Mouse (Mus musculus) hindbrain, postnatal 0 days (tissue): ENCODE results near the gene A030005K14Rik. TPM values are rescaled to one million over a fixed set of nuclear protein-coding genes. Genes with fewer than 3 reads are reported as not detected.

ENCODE experiments used
- ATAC-seq: fragments of 200-750 bp; cut with Nextera tagmentation; 2 replicates; pipeline ENCODE4 v1.8.0; 2017; ENCODE audit warnings: mild to moderate bottlenecking, moderate TSS enrichment, moderate library complexity
- DNase-seq: peaks from one replicate; pipeline ENCODE4 v3.0.0-alpha.2; 2015; ENCODE audit warnings: low spot score
- H3K27ac ChIP-seq: fragments of 300-500 bp; sonication (generic); 2 replicates; pipeline ENCODE4 v1.5.1; 2014; ENCODE audit warnings: mild to moderate bottlenecking
- H3K27me3 ChIP-seq: fragments of 300-500 bp; sonication (generic); 2 replicates; pipeline ENCODE4 v1.6.1; 2014; ENCODE audit warnings: low read length, mixed read lengths; ENCODE audit not compliant: insufficient read depth
- H3K36me3 ChIP-seq: fragments of 300-500 bp; sonication (generic); 2 replicates; pipeline ENCODE4 v1.6.1; 2014; ENCODE audit warnings: low read length, mixed read lengths; ENCODE audit not compliant: insufficient read depth
- H3K4me1 ChIP-seq: fragments of 300-500 bp; sonication (generic); 2 replicates; pipeline ENCODE4 v1.6.1; 2014; ENCODE audit warnings: antibody characterized with exemption, low read length, mixed read lengths; ENCODE audit not compliant: insufficient read depth
- H3K4me2 ChIP-seq: fragments of 300-500 bp; sonication (generic); 2 replicates; pipeline ENCODE4 v1.6.1; 2014; ENCODE audit warnings: low read depth, mild to moderate bottlenecking, low read length, moderate library complexity, mixed read lengths
- H3K4me3 ChIP-seq: fragments of 300-500 bp; sonication (generic); 2 replicates; pipeline ENCODE4 v1.5.1; 2014; ENCODE audit warnings: low read length
- H3K9ac ChIP-seq: fragments of 300-500 bp; sonication (generic); replicated peaks from 2 replicates; pipeline ENCODE4 v1.6.1; 2014; ENCODE audit warnings: mild to moderate bottlenecking, low read length, moderate library complexity, mixed read lengths
- H3K9me3 ChIP-seq: fragments of 300-500 bp; sonication (generic); 2 replicates; pipeline ENCODE4 v1.6.1; 2016; ENCODE audit warnings: low read length, mixed read lengths
- CTCF ChIP-seq: IDR thresholded peaks from 2 replicates; pipeline ENCODE4 v1.5.1; 2016; ENCODE audit warnings: antibody characterized with exemption, control low read depth, low read depth
- WGBS: fragments of 180-500 bp; shearing (Covaris S2); extraction: QIAGEN DNeasy Blood & Tissue Kit; methylation state at CpG from one replicate; pipeline ENCODE4 v1.1.7; 2014; 5-methylcytosine and 5-hydroxymethylcytosine counted together
- polyA plus RNA-seq: library from polyadenylated mRNA; unstranded; fragments of >200 nt; fragmentation: Nextera tagmentation; extraction: Ambion mirVana; gene quantifications from 2 replicates; pipeline ENCODE4 v1.2.1, GENCODE M21; 2015
- total RNA-seq: library from RNA; depleted of rRNA; stranded (reverse); fragments of >200 nt; gene quantifications from 2 replicates; pipeline ENCODE4 v1.2.3, GENCODE M21; 2014; rRNA removed

Gene A030005K14Rik
- total and polyA plus RNA-seq, 2 experiments from 2014 or later: not detected

- H3K4me2 ChIP-seq: peak overlapping the region; percentile 79
- ATAC-seq: no peak
- H3K4me3 ChIP-seq: 0 out of 2 replicates have a peak overlapping the region, but pooled peaks have one; percentile 52
Measured at GRCm38 (mm10) chr1:83036892-83037667, 22.1 kb downstream of the A030005K14Rik start.

GRCm38 (mm10) chr1:83034509-83034908, 24.7 kb downstream of the A030005K14Rik start:
- 67% methylated on average over 5 of the region's 5 CpGs for WGBS
- no peak for ATAC-seq
- no peak for DNase-seq

More at GRCm38 (mm10) chr1:83036892-83037667, 22.1 kb downstream of the A030005K14Rik start:
- no peak overlapping the region for H3K27ac ChIP-seq
- H3K4me1 ChIP-seq: no peaks in the 10 kb centered on the region
- no peak overlapping the region for H3K9ac ChIP-seq
- no peaks in the 10 kb centered on the region for H3K36me3 ChIP-seq
- no peaks in the 10 kb centered on the region for H3K27me3 ChIP-seq
- no peak for TF ChIP-seq CTCF
- no peaks in the 10 kb centered on the region for H3K9me3 ChIP-seq
- no peak for DNase-seq
- 71% methylated on average over 11 of the region's 11 CpGs for WGBS

GRCm38 (mm10) chr1:83032508-83032907, 26.7 kb downstream of the A030005K14Rik start:
- no peaks in the 10 kb centered on the region for H3K9me3 ChIP-seq
- H3K9ac ChIP-seq: no peak overlapping the region
- no peak for DNase-seq
- H3K36me3 ChIP-seq: no peaks in the 10 kb centered on the region
- TF ChIP-seq CTCF: no peak
- no peak for ATAC-seq
- WGBS: 94% methylated on average over 6 of the region's 6 CpGs
- no peak overlapping the region for H3K4me3 ChIP-seq
- H3K4me1 ChIP-seq: no peaks in the 10 kb centered on the region
- no peak overlapping the region for H3K4me2 ChIP-seq
- H3K27ac ChIP-seq: no peak overlapping the region
- no peaks in the 10 kb centered on the region for H3K27me3 ChIP-seq

More at GRCm38 (mm10) chr1:83034509-83034908, 24.7 kb downstream of the A030005K14Rik start:
- no peak for TF ChIP-seq CTCF
- Histone ChIP-seq H3K4me3 (no peak overlapping the region), H3K4me1 (no peaks in the 10 kb centered on the region), H3K9ac (no peak overlapping the region), H3K4me2 (no peak overlapping the region), H3K27me3 (no peaks in the 10 kb centered on the region), H3K27ac (no peak overlapping the region), H3K9me3 (no peaks in the 10 kb centered on the region), H3K36me3 (no peaks in the 10 kb centered on the region)

GRCm38 (mm10) chr1:83031950-83032349, 27.2 kb downstream of the A030005K14Rik start:
- no peak for TF ChIP-seq CTCF
- Histone ChIP-seq H3K27me3 (no peaks in the 10 kb centered on the region), H3K4me2 (no peak overlapping the region), H3K9ac (no peak overlapping the region), H3K27ac (no peak overlapping the region), H3K9me3 (no peaks in the 10 kb centered on the region), H3K4me1 (no peaks in the 10 kb centered on the region), H3K4me3 (no peak overlapping the region), H3K36me3 (no peaks in the 10 kb centered on the region)
- DNase-seq: no peak
- 73% methylated on average over 1 of the region's 1 CpGs for WGBS
- ATAC-seq: no peak

- Histone ChIP-seq H3K4me3 (no peak overlapping the region), H3K27me3 (no peaks in the 10 kb centered on the region), H3K9me3 (no peaks in the 10 kb centered on the region), H3K27ac (no peak overlapping the region), H3K4me2 (no peak overlapping the region), H3K4me1 (no peaks in the 10 kb centered on the region), H3K9ac (no peak overlapping the region), H3K36me3 (no peaks in the 10 kb centered on the region)
- 63% methylated on average over 1 of the region's 1 CpGs for WGBS
- TF ChIP-seq CTCF: no peak
- DNase-seq (no peak), ATAC-seq (no peak)
Measured at GRCm38 (mm10) chr1:83016556-83016955, 42.6 kb downstream of the A030005K14Rik start.

- H3K4me3 ChIP-seq: no peak overlapping the region
- WGBS: 80% methylated on average over 10 of the region's 10 CpGs
- H3K27ac ChIP-seq: no peak overlapping the region
- no peaks in the 10 kb centered on the region for H3K27me3 ChIP-seq
- no peak overlapping the region for H3K4me2 ChIP-seq
- DNase-seq: no peak
- no peak overlapping the region for H3K9ac ChIP-seq
- TF ChIP-seq CTCF: no peak
- no peak for ATAC-seq
- H3K9me3 ChIP-seq: no peaks in the 10 kb centered on the region
- no peaks in the 10 kb centered on the region for H3K4me1 ChIP-seq
- H3K36me3 ChIP-seq: no peaks in the 10 kb centered on the region
Measured at GRCm38 (mm10) chr1:83015329-83015879, 43.8 kb downstream of the A030005K14Rik start.

GRCm38 (mm10) chr1:83014477-83014876, 44.7 kb downstream of the A030005K14Rik start:
- Histone ChIP-seq H3K9me3 (no peaks in the 10 kb centered on the region), H3K9ac (no peak overlapping the region), H3K4me2 (no peak overlapping the region), H3K27ac (no peak overlapping the region), H3K36me3 (no peaks in the 10 kb centered on the region), H3K4me3 (no peak overlapping the region), H3K27me3 (no peaks in the 10 kb centered on the region), H3K4me1 (no peaks in the 10 kb centered on the region)
- DNase-seq (no peak), ATAC-seq (no peak)
- 95% methylated on average over 3 of the region's 3 CpGs for WGBS
- no peak for TF ChIP-seq CTCF

Other genes starting within 250 kb of the A030005K14Rik start
- gene Agfg1, start 219.9 kb downstream of the A030005K14Rik start, total RNA-seq: 88.2 and 98.6 TPM in 2 replicates
- 20.7 TPM in 2 replicates for gene Agfg1, start 219.9 kb downstream of the A030005K14Rik start, polyA plus RNA-seq
- gene A030005L19Rik, start 146.1 kb downstream of the A030005K14Rik start, total RNA-seq: 0.97 TPM in 1 of 2 replicates, not detected in the other
- gene A030005L19Rik, start 146.1 kb downstream of the A030005K14Rik start, polyA plus RNA-seq: not detected in 2 replicates
- gene A030014E15Rik, start 134.5 kb downstream of the A030005K14Rik start, total RNA-seq: not detected in 2 replicates
- not detected in 2 replicates for gene A030014E15Rik, start 134.5 kb downstream of the A030005K14Rik start, polyA plus RNA-seq
- gene Gm6217, start 128.0 kb downstream of the A030005K14Rik start, total RNA-seq: not detected in 2 replicates
- gene Gm6217, start 128.0 kb downstream of the A030005K14Rik start, polyA plus RNA-seq: not detected in 2 replicates
- gene A030003K21Rik, start 116.0 kb downstream of the A030005K14Rik start, total RNA-seq: not detected in 2 replicates
- not detected in 2 replicates for gene A030003K21Rik, start 116.0 kb downstream of the A030005K14Rik start, polyA plus RNA-seq
- not detected in 2 replicates for gene Gm7544, start 103.4 kb downstream of the A030005K14Rik start, total RNA-seq
- gene Gm7544, start 103.4 kb downstream of the A030005K14Rik start, polyA plus RNA-seq: not detected in 2 replicates
- gene Gm47955, start 99.1 kb downstream of the A030005K14Rik start, total RNA-seq: not detected in 2 replicates
- gene Gm47955, start 99.1 kb downstream of the A030005K14Rik start, polyA plus RNA-seq: not detected in 2 replicates
- not detected in 2 replicates for gene Gm47959, start 58.8 kb downstream of the A030005K14Rik start, total RNA-seq
- not detected in 2 replicates for gene Gm47959, start 58.8 kb downstream of the A030005K14Rik start, polyA plus RNA-seq
- 1.5 and 1.8 TPM in 2 replicates for gene Slc19a3, start 20.9 kb downstream of the A030005K14Rik start, total RNA-seq
- 1.3 and 1.7 TPM in 2 replicates for gene Slc19a3, start 20.9 kb downstream of the A030005K14Rik start, polyA plus RNA-seq
- not detected in 2 replicates for gene Krtap28-10, start 16.9 kb downstream of the A030005K14Rik start, total RNA-seq
- gene Krtap28-10, start 16.9 kb downstream of the A030005K14Rik start, polyA plus RNA-seq: not detected in 2 replicates
- not detected in 2 replicates for gene Gm47969, start 14.4 kb downstream of the A030005K14Rik start, total RNA-seq
- not detected in 2 replicates for gene Gm47969, start 14.4 kb downstream of the A030005K14Rik start, polyA plus RNA-seq
- not detected in 2 replicates for gene Krtap28-13, start 1.6 kb upstream of the A030005K14Rik start, total RNA-seq
- not detected in 2 replicates for gene Krtap28-13, start 1.6 kb upstream of the A030005K14Rik start, polyA plus RNA-seq
- not detected in 2 replicates for gene Ccl20, start 57.4 kb upstream of the A030005K14Rik start, total RNA-seq
- not detected in 2 replicates for gene Ccl20, start 57.4 kb upstream of the A030005K14Rik start, polyA plus RNA-seq
- gene Daw1, start 100.4 kb upstream of the A030005K14Rik start, total RNA-seq: 0.94 and 1.5 TPM in 2 replicates
- 1.5 and 2.3 TPM in 2 replicates for gene Daw1, start 100.4 kb upstream of the A030005K14Rik start, polyA plus RNA-seq